Mouse (Mus musculus) thymus, postnatal 14 days (tissue): ENCODE measurements around the gene Tyk2.
A peak's percentile ranks its signal among the peaks of the same experiment; 100 is the strongest.

Experiments used
- DNase-seq: peaks from one replicate; pipeline ENCODE4 v3.0.0; 2021

Gene Tyk2

DNA sequence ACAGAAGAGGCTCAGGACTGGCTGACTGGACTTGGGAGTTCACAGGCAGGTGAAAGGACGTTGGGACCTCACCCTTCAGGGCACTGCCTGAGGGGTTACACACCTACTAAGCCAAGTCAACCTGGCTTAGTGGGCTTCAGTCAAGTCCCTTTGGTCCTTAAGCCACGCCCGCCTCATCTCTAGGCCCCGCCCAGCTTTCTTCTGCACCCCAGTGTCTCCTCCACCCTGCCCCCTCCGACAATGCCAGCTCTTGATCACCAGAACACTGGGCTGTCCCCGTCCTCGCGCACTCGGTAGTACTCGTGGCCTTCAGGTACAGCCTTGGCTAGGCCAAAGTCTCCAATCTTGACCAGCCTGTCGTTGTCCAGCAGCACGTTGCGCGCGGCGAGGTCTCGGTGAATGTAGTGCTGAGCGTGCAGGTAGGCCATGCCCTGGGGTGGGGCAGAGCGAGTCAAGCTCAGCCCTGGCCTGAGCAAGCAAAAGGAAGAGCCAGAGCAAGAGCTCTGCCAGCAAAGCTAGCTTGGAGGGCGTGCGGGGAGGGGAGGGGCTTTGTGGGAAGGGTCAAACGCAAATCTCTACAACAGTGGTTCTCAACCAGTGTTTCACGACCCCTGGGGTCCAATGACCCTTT lies 23.3 kb downstream of the Tyk2 start:
- DNase-seq: no peak

DNA sequence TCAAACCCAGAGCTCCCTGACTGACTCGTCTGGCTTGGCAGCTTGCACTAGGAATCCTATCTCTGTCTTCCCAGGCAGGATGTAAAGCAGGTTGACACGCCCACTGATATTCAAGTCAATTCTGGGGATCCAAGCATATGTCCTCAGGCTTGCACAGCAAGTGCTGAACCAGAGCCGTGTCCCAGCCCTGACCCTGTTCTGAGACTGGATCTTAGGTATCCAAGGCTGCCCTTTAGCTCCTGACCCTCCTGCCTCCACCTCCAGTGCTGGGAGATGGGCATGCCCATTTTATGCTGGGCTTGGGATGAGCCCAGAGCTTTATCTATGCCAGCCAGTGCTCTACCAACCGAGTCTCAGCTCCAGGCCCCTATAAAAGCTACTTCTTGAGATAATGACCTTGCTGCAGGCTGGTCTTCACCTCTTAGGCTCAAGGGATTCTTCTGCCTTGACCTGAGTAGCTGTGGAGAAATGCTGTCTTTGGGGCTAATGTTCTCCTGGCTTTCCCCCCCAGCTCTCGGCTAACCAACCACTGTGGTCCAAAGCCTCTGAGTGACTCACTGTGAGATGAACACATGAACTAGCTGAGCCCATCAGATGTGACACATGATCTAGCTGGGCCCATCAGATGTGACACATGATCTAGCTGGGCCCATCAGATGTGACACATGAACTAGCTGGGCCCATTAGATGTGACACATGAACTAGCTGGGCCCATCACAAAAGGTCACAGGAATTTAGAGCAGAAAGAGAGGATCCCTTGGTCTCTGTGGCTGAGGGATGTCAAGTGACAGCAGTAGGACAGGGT lies 25.1 kb downstream of the Tyk2 start:
- no peak for DNase-seq

DNA sequence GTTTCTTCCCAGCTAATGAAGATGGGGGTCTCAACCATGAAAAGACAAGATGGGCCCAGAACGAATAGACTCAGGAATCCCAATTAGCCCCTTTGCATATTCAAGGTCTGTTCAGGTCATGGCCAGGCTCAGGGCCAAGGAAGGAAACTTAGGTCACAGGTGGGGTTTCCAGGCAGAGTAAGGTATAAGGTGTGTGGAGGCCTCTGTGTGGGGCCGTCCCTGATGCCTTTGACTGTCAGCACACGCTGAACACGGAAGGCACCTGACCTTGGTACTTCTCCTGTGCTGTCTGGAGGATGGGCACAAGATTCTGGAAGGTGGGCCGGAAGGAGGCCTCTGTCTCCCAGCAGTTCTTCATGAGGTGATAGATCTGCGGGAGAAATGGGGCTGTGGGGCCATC lies 26.2 kb downstream of the Tyk2 start:
- no peak for DNase-seq

DNA sequence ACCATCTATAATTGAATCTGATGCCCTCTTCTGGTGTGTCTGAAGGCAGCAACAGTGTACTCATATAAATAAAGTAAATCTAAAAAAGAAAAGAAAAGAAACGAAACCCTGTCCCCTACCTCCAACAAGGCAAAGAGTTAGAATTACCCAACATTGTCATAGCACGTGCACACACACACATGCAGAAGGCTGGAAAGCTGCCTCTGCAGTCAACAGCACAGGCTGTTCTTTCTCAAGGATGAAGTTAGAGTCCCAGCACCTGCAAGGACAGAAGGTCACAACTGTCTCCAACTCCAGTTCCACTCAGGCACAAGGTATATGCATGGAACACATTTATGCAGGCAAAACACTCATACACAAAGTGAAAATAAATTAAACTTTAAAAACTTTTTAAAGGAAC lies 29.0 kb downstream of the Tyk2 start:
- DNase-seq: no peak

DNA sequence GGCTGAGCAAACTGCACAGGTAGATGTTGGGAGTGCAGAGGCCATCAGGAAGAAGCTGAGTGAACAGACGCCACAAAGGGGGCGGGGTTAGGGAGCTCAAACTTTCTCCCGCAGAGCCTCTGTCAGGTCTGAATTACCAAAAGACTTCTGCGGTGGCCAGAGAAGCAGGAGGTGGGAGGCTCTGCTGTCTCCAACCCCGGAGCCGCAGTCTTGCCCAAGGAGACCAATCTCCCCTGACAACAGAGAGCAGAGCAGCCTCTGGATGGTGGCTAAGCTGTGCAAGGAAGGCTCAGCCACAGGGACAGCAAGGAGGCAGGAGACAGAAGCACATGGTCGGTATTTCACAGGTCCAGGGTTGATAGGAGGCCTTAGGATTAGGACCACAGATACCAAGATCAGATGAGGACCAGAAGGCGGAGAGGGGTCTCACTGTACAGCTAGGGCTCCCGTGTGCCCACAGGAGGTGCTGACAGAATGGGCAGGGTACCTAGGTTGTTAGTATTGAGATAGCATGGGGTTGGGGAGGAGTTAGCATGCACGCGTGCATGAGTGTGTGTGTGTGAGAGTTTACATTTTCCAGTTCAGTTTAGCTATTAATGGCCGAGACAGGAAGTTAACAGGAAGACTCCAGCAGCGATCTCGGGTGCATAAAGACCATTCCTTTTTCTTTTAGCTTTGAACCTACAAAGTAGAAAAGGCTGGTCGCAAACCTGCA lies 30.4 kb downstream of the Tyk2 start:
- DNase-seq: peak; percentile 20

DNA sequence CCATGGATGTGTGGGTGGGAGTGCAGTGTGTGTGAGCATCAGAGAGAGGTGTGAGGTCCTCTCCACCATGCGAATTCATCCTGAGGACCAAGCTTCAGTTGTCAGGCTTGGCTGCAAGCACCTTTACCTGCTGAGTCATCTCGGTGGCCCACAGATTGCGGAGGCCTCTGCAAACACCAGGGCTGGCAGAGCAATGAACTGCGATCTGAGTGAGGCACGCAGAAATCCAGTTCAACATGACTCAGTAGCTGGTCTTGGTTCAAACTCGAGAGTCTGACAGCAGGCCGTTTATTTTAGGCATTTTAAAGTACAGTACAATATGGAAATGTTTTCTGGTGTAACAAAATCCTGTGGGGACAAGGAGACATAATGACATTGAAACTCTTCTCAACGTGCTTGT lies 33.2 kb downstream of the Tyk2 start:
- no peak for DNase-seq

DNA sequence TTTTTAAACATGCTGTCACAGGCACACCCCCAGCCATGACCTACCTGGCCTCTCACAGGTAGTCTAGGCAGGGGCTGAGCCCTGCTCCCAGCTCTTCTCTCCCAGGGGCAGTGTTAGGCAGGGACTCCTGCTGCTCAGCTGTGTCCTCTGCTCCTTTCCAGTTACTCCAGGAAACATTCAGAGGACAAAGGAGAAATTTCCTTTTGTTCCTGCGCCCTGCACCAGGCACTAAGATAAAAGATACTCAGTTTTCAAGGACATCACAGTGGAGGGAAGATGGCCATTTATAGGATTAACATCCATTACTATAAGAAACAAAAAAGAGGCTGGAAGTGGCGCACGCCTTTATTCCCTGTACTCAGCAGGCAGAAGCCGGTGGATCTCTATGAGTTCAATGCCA lies 35.1 kb downstream of the Tyk2 start:
- no peak for DNase-seq

DNA sequence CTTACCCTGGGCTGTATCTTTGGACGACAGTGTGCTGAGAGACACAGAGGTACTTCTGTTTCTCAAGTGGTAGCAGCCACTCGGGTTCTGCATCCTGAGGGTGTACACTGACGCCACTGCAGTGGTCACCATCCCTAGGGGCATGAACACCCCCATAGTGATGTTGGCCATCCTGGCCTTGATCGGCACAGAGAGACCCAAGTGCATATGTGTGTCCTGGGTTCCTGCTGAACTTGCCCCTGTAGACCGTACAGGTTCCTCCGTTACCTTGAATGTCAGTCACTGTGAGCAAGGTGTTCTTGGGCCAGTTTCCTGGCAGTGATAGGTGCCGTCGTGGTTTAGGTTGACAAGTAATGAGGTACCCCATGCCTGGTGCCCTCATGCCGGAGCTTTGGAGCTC lies 37.6 kb downstream of the Tyk2 start:
- DNase-seq: no peak

DNA sequence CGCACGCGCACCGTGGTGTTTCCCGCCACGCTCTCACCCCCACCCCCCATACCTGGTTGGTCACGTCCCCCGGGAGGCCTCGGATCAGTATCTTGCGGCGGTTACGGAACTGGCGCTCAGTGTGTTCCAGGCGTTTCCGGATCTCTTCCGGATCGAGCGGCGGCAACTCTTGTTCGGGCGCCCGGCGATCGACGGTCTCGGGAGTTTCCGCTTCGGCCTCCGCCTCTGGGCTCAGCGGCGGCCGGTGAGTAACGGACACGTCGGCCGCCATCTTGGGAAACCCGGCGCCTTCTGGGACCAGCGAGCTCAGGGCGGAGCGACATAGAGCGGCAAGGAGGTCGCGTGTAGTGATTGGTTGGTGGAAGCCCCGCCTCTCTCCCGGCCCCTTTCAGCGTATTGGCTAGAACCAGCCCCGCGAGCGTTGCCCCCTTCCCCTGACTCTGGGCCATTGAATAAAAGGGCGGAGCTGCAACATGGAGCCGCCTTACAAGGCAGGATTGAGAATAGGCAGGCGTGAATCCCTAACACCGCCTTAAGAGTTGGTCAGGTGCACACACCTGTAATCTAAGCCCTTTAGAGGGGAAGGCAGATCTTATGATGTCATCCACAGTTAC lies 39.2 kb downstream of the Tyk2 start, which contains the start of the genes Gm38431 and Raver1:
Gene Gm38431, minus strand, starts transcription at position 291 of the 614 bp plus-strand sequence.
Gene Raver1, minus strand, starts transcription at position 302 of the 614 bp plus-strand sequence.
- DNase-seq: peak; percentile 98

DNA sequence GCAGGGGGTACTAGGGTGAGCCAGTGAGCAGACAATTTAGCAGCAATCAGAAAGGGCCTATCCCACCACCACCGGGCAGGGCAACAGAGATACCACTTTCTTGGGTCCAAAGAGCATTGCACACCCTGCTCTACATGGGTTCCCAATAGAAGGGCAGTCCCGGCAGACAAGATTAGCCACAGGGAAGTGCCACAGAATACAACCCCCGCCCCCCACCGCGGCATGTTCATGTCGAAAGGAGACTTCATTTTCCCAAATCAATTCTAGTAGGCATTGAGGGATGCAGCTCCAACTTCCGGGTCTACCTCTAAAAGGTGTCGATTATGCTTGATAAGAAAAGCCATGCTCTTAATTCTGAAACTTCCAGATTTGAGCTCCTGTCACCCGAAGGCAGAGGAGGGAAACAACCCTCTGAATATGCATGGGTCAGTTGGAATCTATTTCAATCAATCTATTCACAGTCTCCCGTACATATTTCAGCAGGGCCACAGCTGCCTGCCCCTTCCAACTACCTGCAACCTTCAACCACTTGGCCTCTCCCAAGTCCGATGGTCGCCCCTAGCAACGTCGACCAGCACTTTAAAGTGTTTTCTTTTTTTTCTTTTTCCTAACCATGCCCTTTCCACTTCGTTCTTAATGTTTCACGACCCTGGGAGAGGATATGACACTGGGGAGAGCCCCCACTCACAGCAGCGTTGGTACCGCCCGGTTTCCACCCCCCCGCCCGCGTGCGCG lies 39.9 kb downstream of the Tyk2 start:
- DNase-seq: no peak

DNA sequence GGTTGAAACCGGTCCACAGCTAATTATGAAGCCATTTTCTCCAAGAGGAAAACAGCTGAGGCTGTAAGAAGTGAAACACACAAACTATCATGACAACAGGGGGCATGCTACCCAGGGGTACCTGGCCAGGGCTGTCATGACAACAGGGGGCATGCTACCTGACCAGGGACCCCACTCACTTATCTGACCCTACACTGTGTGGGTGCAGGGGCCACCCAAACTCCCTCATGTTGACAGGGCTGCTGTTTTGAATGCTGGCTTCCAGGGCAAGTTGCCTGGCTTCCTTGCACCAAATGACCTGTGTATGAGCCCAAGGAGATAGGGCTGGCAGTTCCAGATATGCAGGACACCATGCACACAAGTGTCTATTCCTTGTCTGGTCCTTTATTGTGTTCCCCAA lies 40.5 kb downstream of the Tyk2 start:
- no peak for DNase-seq

DNA sequence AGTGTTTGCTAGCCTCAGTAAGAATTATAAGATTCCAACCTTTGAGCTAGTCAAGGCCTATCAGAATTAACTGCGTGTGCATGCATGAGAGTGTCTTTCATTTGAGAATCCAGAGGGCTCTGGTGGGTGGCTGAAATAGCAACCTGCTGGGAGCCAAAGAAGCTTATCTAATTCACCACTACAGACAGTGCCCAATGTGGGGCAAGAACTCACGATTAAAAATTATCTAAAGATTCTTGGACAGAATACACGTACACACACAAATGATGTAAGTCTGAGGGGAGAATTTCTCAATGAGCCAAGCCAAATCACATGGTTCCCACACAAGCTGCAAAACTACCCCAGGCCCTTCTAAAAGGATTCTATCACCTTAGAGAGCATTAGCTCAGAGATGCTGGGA lies 47.7 kb downstream of the Tyk2 start:
- no peak for DNase-seq

DNA sequence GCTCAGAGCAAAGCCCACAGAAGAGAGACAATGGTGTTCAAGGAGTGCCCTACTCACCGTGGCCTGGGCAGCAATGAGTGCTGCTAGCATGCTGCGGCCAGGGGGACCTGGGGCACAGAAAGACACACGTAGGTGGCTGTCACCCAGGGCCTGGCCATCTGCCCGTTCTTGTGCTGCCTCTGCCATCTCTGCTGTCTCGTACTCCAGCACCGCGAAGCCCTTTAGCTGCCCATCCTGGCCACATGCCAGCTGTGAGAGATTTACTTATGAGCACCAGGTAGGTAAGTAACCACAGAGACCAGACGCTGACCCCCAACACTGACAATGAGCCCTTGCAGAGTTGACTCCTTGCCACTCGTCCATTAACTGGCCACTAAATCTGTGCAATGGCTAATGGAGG lies 49.9 kb downstream of the Tyk2 start:
- no peak for DNase-seq

DNA sequence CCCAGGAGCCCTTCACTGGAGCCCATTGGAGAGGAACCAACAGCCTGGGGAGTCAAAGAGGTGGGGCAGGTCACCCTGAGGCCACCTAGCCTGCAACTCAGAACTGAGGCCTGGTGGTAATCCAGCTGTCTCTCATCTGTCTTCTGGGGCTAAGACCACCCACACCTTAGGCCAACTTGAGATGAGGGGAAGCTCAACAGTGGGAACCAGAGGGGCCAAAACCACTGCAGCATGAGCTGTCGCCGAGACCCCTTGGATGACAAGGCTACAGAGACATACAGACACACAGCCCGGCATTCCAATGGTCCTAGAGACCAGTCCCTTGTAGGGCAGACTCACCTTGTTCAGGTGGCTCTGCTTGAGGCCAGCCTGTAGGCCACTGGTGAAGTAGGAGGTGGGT lies 55.4 kb downstream of the Tyk2 start:
- no peak for DNase-seq

DNA sequence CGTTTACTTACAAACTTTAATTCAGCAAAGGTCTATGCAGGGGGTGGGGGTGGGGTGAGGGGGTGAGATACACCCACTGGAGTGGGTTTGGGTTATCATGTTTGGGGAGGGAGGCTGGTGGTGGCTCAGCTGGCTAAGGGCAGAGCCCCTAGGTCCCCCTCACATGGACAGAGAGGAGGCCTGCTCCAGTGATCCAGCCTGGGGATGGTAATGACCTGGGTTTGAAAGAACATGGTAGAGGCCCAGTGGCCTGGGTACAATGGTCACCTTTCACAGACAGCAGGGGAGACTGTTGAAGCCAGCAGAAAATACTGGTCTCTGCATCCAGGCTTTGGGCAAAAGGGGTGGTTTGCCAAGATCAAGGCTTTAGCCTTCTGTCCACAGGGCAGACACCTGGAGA lies 56.9 kb downstream of the Tyk2 start:
- no peak for DNase-seq

DNA sequence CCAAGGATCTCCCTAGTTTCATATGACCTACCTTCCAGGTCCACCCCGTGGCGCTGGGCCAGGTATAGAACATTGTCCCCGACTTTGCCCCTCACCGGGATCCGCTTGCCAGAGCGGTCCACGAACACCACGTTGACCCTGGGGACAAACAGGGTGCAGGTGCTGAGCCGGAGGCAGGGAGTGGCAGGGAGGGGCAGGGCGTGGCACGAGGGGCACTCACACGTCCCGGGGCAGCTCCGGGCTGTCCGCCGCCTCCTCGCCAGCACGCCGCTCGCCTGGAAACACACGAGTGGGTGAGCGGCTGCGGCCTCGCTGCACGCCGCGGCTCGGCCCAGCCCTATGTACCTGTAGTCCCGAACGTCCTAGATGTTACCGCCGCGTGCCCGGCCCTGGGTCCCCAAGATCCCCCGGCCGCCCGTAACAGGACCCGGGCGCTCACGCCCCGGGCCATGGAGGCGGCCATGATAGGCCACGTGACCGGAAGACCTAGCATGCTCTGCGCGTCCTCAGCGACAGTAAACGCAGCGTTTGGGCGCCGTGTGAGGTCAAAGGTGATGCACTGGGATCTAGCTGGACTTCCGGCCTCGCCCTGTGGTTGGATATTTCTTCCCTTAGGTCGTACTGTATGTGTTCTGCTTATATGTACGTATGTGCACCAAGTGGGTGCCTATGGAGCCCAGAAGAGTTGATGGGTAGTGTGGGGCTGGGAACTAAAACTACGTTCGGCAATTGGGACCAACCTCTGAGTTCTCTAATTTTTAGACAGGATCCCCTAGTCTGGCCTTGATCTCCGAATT lies 57.8 kb downstream of the Tyk2 start, which contains the start of the genes Gm49373 and Fdx1l:
Gene Gm49373, minus strand, starts transcription at position 53 of the 797 bp plus-strand sequence.
Gene Fdx1l, minus strand, starts transcription at position 571 of the 797 bp plus-strand sequence.
- peak; percentile 85 for DNase-seq

DNA sequence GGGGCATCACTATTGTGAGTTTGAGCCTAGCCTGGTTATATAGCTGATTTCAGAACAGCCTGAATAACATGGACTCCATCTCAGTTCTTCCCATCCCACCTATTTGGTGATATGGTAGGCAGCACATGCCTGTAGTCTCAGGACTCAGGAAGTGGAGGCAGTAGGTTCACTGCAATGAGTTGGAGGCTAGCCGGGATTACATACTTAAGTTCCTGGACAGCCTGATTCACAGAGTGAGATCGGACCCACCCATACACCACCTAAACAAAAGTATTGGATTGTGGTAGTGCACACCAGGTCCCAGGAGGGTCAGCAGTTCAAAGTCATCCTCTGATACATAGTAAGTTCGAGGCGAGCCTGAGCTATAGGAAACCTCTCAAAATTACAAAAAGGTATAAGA lies 58.4 kb downstream of the Tyk2 start:
- DNase-seq: no peak

DNA sequence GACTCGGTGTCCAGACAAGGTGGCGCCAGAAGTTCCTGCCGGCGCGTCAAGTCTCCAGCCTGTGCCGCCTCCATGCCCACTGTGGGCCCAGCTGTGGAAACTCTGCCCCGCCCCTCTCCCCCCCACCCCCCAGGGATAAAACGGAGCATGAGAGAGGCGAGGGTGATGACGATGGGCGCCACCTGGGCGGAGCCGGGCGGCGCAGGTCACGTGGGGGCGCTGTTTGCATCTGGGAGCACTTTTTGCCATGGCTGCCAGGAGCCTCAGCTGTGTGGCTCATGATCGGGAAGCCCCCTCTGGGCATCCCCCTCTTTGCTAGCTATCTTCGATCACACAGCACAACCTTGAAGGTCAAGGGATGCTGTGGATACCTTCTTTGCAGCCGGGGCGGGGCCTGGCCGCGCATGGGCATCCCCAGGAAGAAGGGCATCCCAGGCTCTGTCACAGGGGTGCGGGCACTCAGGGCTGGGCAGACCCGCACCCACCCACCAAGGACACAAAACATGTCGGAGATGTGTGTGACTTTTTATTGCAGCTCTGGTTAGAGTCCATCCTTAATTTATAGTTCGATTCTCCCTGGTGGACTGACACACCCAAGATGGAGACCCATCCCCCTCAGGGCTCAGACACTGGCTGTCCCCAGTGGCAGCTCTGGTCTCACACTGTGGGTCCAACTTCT lies 63.9 kb downstream of the Tyk2 start, which contains the start of gene Zglp1:
Gene Zglp1, minus strand, starts transcription at position 88 of the 679 bp plus-strand sequence.
- DNase-seq: no peak

DNA sequence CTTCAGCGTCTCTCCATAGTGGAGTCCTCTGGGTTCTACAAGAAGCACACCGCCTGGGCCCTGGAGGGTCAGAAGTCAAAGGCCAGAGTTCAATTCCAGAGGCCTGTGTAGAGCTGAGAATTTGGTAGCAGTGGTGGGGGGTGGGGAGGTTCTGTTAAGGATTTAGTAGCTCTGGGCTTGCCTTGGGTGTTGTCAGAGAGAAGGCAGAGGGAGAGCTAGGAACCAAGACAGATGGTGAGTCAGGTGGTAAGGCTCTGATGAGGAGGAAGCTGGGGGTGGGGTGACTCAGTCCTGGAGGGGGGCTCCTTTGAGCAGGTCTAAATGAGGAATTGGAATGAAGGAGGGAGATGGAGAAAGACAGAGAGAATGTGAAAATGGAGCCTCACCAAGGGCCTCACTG lies 68.1 kb downstream of the Tyk2 start:
- DNase-seq: no peak
